Mouse (Mus musculus) lung, postnatal 0 days (tissue): ENCODE measurements around the gene Tmem246.
A peak's percentile ranks its signal among the peaks of the same experiment; 100 is the strongest.

Source experiments
- CTCF ChIP-seq: IDR thresholded peaks from 2 replicates; pipeline ENCODE4 v1.5.1; 2016; ENCODE audit warnings: antibody characterized with exemption, mild to moderate bottlenecking
- EP300 ChIP-seq: IDR thresholded peaks from 2 replicates; pipeline ENCODE4 v1.6.1; 2016; ENCODE audit warnings: antibody characterized with exemption, mild to moderate bottlenecking, control low read depth

DNA sequence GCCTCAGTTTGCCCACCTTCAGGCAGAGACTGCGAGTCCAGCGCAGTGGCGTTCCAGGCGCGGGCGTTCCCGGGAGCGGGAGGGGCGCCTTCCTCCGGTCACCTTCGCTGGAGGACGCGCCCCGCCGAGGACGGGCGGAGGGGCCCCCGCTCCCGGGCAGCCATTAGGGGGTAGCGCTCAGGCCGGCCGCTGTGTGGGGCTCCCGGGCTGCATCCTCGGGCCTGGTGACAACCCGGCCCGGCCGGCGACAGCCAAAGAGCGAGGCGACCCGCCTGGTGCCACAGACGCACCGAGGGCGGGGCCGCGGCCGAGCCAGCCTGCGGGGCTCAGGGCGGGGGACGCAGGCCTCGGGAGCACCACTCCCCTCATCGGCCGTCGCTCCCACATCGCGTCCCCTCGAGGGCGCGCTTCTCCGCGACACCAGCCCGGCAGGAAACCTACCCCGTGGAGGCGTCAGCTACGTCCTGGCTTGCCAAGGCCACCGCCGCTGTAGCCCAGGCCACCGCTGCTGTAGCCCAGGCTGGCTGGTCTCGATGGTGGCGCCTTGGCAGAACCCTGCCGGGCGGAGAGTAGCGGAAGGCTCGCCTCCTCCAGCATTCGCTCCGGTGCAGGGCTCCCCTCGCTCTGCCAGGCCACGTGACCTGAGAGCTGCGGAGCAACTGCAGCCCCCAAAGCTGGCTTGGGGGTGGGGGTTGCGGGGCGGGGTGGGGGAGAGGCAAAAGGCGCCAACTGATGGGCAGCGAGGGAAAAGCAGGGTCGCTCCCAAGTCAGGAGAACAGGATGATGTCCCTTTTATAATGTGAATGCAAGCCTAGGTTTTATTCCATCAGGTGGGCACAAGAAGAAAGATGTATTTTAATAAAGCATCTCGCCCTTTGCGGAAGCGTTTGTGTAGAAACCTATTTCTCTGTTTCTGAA is at the start of gene Tmem246:
- TF ChIP-seq CTCF (peak; percentile 46), EP300 (no peak)
